Mouse (Mus musculus): Measurements from ENCODE around the gene Trh. TPM values are rescaled to one million over a fixed set of nuclear protein-coding genes. Genes with fewer than 3 reads are reported as not detected.

Gene Trh
- polyA plus RNA-seq, 1 experiment, result 1.5 TPM

GRCm38 (mm10) chr6:92229586-92229985 is 14.9 kb downstream of the Trh start:
- TF ChIP-seq POLR2A (IDR thresholded peaks at IDR 0.05; ENCODE audit: extremely low read depth, insufficient read depth, low read length) (no peak), CTCF (IDR thresholded peaks at IDR 0.05; ENCODE audit: extremely low read depth, insufficient read depth, low read length) (no peak)
- no peaks in the 10 kb centered on the region for H3K4me1 ChIP-seq (ENCODE audit: control insufficient read depth, insufficient read depth, low read length)
- no peak overlapping the region for H3K27ac ChIP-seq (ENCODE audit: insufficient read depth, low read length)
- H3K4me3 ChIP-seq (ENCODE audit: insufficient read depth, low read length), result no peak overlapping the region

- no peak for TF ChIP-seq POLR2A (IDR thresholded peaks at IDR 0.05; ENCODE audit: extremely low read depth, insufficient read depth, low read length)
- TF ChIP-seq CTCF (IDR thresholded peaks at IDR 0.05; ENCODE audit: extremely low read depth, insufficient read depth, low read length), result no peak
These were observed 15.3 kb downstream of the Trh start for GRCm38 (mm10) chr6:92229103-92229502.

GRCm38 (mm10) chr6:92224981-92225380 is 19.5 kb downstream of the Trh start:
- TF ChIP-seq POLR2A (IDR thresholded peaks at IDR 0.05; ENCODE audit: extremely low read depth, insufficient read depth, low read length), result no peak

More at GRCm38 (mm10) chr6:92229103-92229502, 15.3 kb downstream of the Trh start:
- Histone ChIP-seq H3K4me3 (ENCODE audit: insufficient read depth, low read length) (no peak overlapping the region), H3K4me1 (ENCODE audit: control insufficient read depth, insufficient read depth, low read length) (no peaks in the 10 kb centered on the region), H3K27ac (ENCODE audit: insufficient read depth, low read length) (no peak overlapping the region)

GRCm38 (mm10) chr6:92222021-92222420 is 22.4 kb downstream of the Trh start:
- TF ChIP-seq CTCF (IDR thresholded peaks at IDR 0.05; ENCODE audit: extremely low read depth, insufficient read depth, low read length) (no peak), POLR2A (IDR thresholded peaks at IDR 0.05; ENCODE audit: extremely low read depth, insufficient read depth, low read length) (no peak)
- H3K27ac ChIP-seq (ENCODE audit: insufficient read depth, low read length), result no peak overlapping the region
- no peaks in the 10 kb centered on the region for H3K4me1 ChIP-seq (ENCODE audit: control insufficient read depth, insufficient read depth, low read length)
- no peak overlapping the region for H3K4me3 ChIP-seq (ENCODE audit: insufficient read depth, low read length)

More at GRCm38 (mm10) chr6:92224981-92225380, 19.5 kb downstream of the Trh start:
- Histone ChIP-seq H3K4me1 (ENCODE audit: control insufficient read depth, insufficient read depth, low read length) (no peaks in the 10 kb centered on the region), H3K27ac (ENCODE audit: insufficient read depth, low read length) (no peak overlapping the region), H3K4me3 (ENCODE audit: insufficient read depth, low read length) (no peak overlapping the region)

- no peak overlapping the region for H3K4me3 ChIP-seq (ENCODE audit: insufficient read depth, low read length)
- H3K4me1 ChIP-seq (ENCODE audit: control insufficient read depth, insufficient read depth, low read length), result no peaks in the 10 kb centered on the region
- TF ChIP-seq POLR2A (IDR thresholded peaks at IDR 0.05; ENCODE audit: extremely low read depth, insufficient read depth, low read length) (no peak), CTCF (IDR thresholded peaks at IDR 0.05; ENCODE audit: extremely low read depth, insufficient read depth, low read length) (no peak)
- H3K27ac ChIP-seq (ENCODE audit: insufficient read depth, low read length), result no peak overlapping the region
These were observed 22.8 kb downstream of the Trh start for GRCm38 (mm10) chr6:92221604-92222003.

- Histone ChIP-seq H3K4me3 (ENCODE audit: insufficient read depth, low read length) (no peak overlapping the region), H3K4me1 (ENCODE audit: control insufficient read depth, insufficient read depth, low read length) (no peaks in the 10 kb centered on the region), H3K27ac (ENCODE audit: insufficient read depth, low read length) (no peak overlapping the region)
- TF ChIP-seq POLR2A (IDR thresholded peaks at IDR 0.05; ENCODE audit: extremely low read depth, insufficient read depth, low read length) (no peak), CTCF (IDR thresholded peaks at IDR 0.05; ENCODE audit: extremely low read depth, insufficient read depth, low read length) (peak; percentile 75)
These were observed 25.0 kb downstream of the Trh start for GRCm38 (mm10) chr6:92219445-92219844.

- Histone ChIP-seq H3K4me1 (ENCODE audit: control insufficient read depth, insufficient read depth, low read length) (no peaks in the 10 kb centered on the region; the same call in 1 of the 2 replicates), H3K27ac (ENCODE audit: insufficient read depth, low read length) (peak within 1 kb of the TSS; percentile 87), H3K4me3 (ENCODE audit: insufficient read depth, low read length) (peak within 1 kb of the TSS; percentile 93)
- TF ChIP-seq POLR2A (IDR thresholded peaks at IDR 0.05; ENCODE audit: extremely low read depth, insufficient read depth, low read length) (peak; percentile 44), CTCF (IDR thresholded peaks at IDR 0.05; ENCODE audit: extremely low read depth, insufficient read depth, low read length) (no peak)
These were observed 29.5 kb downstream of the Trh start, which contains the start of gene Rbsn for GRCm38 (mm10) chr6:92214773-92215449. Rbsn (minus strand) TSS chr6:92214925.

- Histone ChIP-seq H3K4me3 (ENCODE audit: insufficient read depth, low read length) (peak overlapping the region; percentile 93), H3K27ac (ENCODE audit: insufficient read depth, low read length) (peak overlapping the region; percentile 87), H3K4me1 (ENCODE audit: control insufficient read depth, insufficient read depth, low read length) (no peaks in the 10 kb centered on the region; the same call in 1 of the 2 replicates)
- TF ChIP-seq CTCF (IDR thresholded peaks at IDR 0.05; ENCODE audit: extremely low read depth, insufficient read depth, low read length) (no peak), POLR2A (IDR thresholded peaks at IDR 0.05; ENCODE audit: extremely low read depth, insufficient read depth, low read length) (no peak; the same call in 1 of the 2 replicates)
These were observed 30.2 kb downstream of the Trh start for GRCm38 (mm10) chr6:92214055-92214772.

- TF ChIP-seq CTCF (IDR thresholded peaks at IDR 0.05; ENCODE audit: extremely low read depth, insufficient read depth, low read length), result no peak
- H3K27ac ChIP-seq (ENCODE audit: insufficient read depth, low read length), result no peak overlapping the region
These were observed 45.0 kb downstream of the Trh start for GRCm38 (mm10) chr6:92199414-92199813.

More at GRCm38 (mm10) chr6:92199414-92199813, 45.0 kb downstream of the Trh start:
- Histone ChIP-seq H3K4me3 (ENCODE audit: insufficient read depth, low read length) (no peak overlapping the region), H3K4me1 (ENCODE audit: control insufficient read depth, insufficient read depth, low read length) (no peaks in the 10 kb centered on the region)

Other genes starting within 250 kb of the Trh start
- gene Nr2c2, start 153.3 kb downstream of the Trh start, polyA plus RNA-seq (2012; rRNA removed), result 41.8 and 44.4 TPM in 2 replicates
- 58.8 and 63.1 TPM in 2 replicates for gene Mrps25, start 60.6 kb downstream of the Trh start, polyA plus RNA-seq (2012; rRNA removed)
- gene Rbsn, start 29.7 kb downstream of the Trh start, polyA plus RNA-seq (2012; rRNA removed), result 23.8 and 24.2 TPM in 2 replicates

Data from cortical plate, adult 2 months (tissue).